Mouse (Mus musculus): ENCODE data around the gene Serbp1. TPM values are rescaled to one million over a fixed set of nuclear protein-coding genes. Genes with fewer than 3 reads are reported as not detected.

Gene Serbp1
- polyA plus RNA-seq, 1 experiment = 331 TPM

GRCm38 (mm10) chr6:67303210-67303609, 65.2 kb downstream of the Serbp1 start:
- DNase-seq (ENCODE audit: low read depth) = no peak

GRCm38 (mm10) chr6:67308994-67309393, 71.0 kb downstream of the Serbp1 start:
- TF ChIP-seq POLR2A (IDR thresholded peaks at IDR 0.05; ENCODE audit: borderline replicate concordance, extremely low read depth, insufficient read depth, insufficient read length, poor library complexity, severe bottlenecking) = no peak
- TF ChIP-seq CTCF (IDR thresholded peaks at IDR 0.05; ENCODE audit: borderline replicate concordance, extremely low read depth, insufficient read depth, insufficient read length) = no peak
- no peak for DNase-seq (ENCODE audit: low read depth)

More at GRCm38 (mm10) chr6:67303210-67303609, 65.2 kb downstream of the Serbp1 start:
- TF ChIP-seq CTCF (IDR thresholded peaks at IDR 0.05; ENCODE audit: borderline replicate concordance, extremely low read depth, insufficient read depth, insufficient read length) (no peak), POLR2A (IDR thresholded peaks at IDR 0.05; ENCODE audit: borderline replicate concordance, extremely low read depth, insufficient read depth, insufficient read length, poor library complexity, severe bottlenecking) (no peak)

GRCm38 (mm10) chr6:67309752-67310151, 71.8 kb downstream of the Serbp1 start:
- TF ChIP-seq POLR2A (IDR thresholded peaks at IDR 0.05; ENCODE audit: borderline replicate concordance, extremely low read depth, insufficient read depth, insufficient read length, poor library complexity, severe bottlenecking) (no peak), CTCF (IDR thresholded peaks at IDR 0.05; ENCODE audit: borderline replicate concordance, extremely low read depth, insufficient read depth, insufficient read length) (no peak)
- no peak for DNase-seq (ENCODE audit: low read depth)

- DNase-seq (ENCODE audit: low read depth) = no peak
- no peak for TF ChIP-seq POLR2A (IDR thresholded peaks at IDR 0.05; ENCODE audit: borderline replicate concordance, extremely low read depth, insufficient read depth, insufficient read length, poor library complexity, severe bottlenecking)
- TF ChIP-seq CTCF (IDR thresholded peaks at IDR 0.05; ENCODE audit: borderline replicate concordance, extremely low read depth, insufficient read depth, insufficient read length) = no peak
Observed at GRCm38 (mm10) chr6:67314697-67315096, 76.7 kb downstream of the Serbp1 start.

- peak; percentile 31 for DNase-seq (ENCODE audit: low read depth)
- no peak for TF ChIP-seq CTCF (IDR thresholded peaks at IDR 0.05; ENCODE audit: borderline replicate concordance, extremely low read depth, insufficient read depth, insufficient read length)
- no peak for TF ChIP-seq POLR2A (IDR thresholded peaks at IDR 0.05; ENCODE audit: borderline replicate concordance, extremely low read depth, insufficient read depth, insufficient read length, poor library complexity, severe bottlenecking)
Observed at GRCm38 (mm10) chr6:67317068-67317467, 79.1 kb downstream of the Serbp1 start.

- DNase-seq (ENCODE audit: low read depth) = peak; percentile 21
- TF ChIP-seq CTCF (IDR thresholded peaks at IDR 0.05; ENCODE audit: borderline replicate concordance, extremely low read depth, insufficient read depth, insufficient read length) (no peak), POLR2A (IDR thresholded peaks at IDR 0.05; ENCODE audit: borderline replicate concordance, extremely low read depth, insufficient read depth, insufficient read length, poor library complexity, severe bottlenecking) (no peak)
Observed at GRCm38 (mm10) chr6:67317827-67318338, 79.9 kb downstream of the Serbp1 start.

- TF ChIP-seq POLR2A (IDR thresholded peaks at IDR 0.05; ENCODE audit: borderline replicate concordance, extremely low read depth, insufficient read depth, insufficient read length, poor library complexity, severe bottlenecking) (no peak), CTCF (IDR thresholded peaks at IDR 0.05; ENCODE audit: borderline replicate concordance, extremely low read depth, insufficient read depth, insufficient read length) (peak; percentile 73)
- DNase-seq (ENCODE audit: low read depth) = peak; percentile 75
Observed at GRCm38 (mm10) chr6:67318451-67318850, 80.5 kb downstream of the Serbp1 start.

GRCm38 (mm10) chr6:67323788-67324187, 85.8 kb downstream of the Serbp1 start:
- TF ChIP-seq POLR2A (IDR thresholded peaks at IDR 0.05; ENCODE audit: borderline replicate concordance, extremely low read depth, insufficient read depth, insufficient read length, poor library complexity, severe bottlenecking) = no peak
- no peak for TF ChIP-seq CTCF (IDR thresholded peaks at IDR 0.05; ENCODE audit: borderline replicate concordance, extremely low read depth, insufficient read depth, insufficient read length)
- DNase-seq (ENCODE audit: low read depth) = no peak

GRCm38 (mm10) chr6:67337943-67338342, 100.0 kb downstream of the Serbp1 start:
- DNase-seq (ENCODE audit: low read depth) = no peak
- TF ChIP-seq CTCF (IDR thresholded peaks at IDR 0.05; ENCODE audit: borderline replicate concordance, extremely low read depth, insufficient read depth, insufficient read length) = no peak
- no peak for TF ChIP-seq POLR2A (IDR thresholded peaks at IDR 0.05; ENCODE audit: borderline replicate concordance, extremely low read depth, insufficient read depth, insufficient read length, poor library complexity, severe bottlenecking)

GRCm38 (mm10) chr6:67339494-67339893, 101.5 kb downstream of the Serbp1 start:
- TF ChIP-seq CTCF (IDR thresholded peaks at IDR 0.05; ENCODE audit: borderline replicate concordance, extremely low read depth, insufficient read depth, insufficient read length) = no peak
- TF ChIP-seq POLR2A (IDR thresholded peaks at IDR 0.05; ENCODE audit: borderline replicate concordance, extremely low read depth, insufficient read depth, insufficient read length, poor library complexity, severe bottlenecking) = no peak
- DNase-seq (ENCODE audit: low read depth) = no peak

Other genes with a start within 250 kb of the Serbp1 start
- 16.9 and 17.4 TPM in 2 replicates for gene Gadd45a, start 200.7 kb upstream of the Serbp1 start, polyA plus RNA-seq (2012; rRNA removed)
- gene Il12rb2, start 138.0 kb downstream of the Serbp1 start, polyA plus RNA-seq (2012; rRNA removed) = 0.18 and 0.27 TPM in 2 replicates

All from brain, embryonic 14.5 days (tissue).